Mouse (Mus musculus) natural killer cell, adult 2 months (primary cell): ENCODE results near the gene Trpv4.

Source experiments
- DNase-seq, 2 experiments: peaks; one replicate each; pipeline ENCODE4 v3.0.0; 2022; ENCODE audit warnings: low spot score in 2 of 2

The Trpv4 gene

GRCm38 (mm10) chr5:114620305-114620704 lies 37.9 kb downstream of the Trpv4 start:
- DNase-seq = peak in 1 of 2 experiments; percentile 28

- peak; percentile 32 to 64 for DNase-seq
Observed at GRCm38 (mm10) chr5:114618851-114619250, 39.4 kb downstream of the Trpv4 start.

GRCm38 (mm10) chr5:114617809-114618208 lies 40.4 kb downstream of the Trpv4 start:
- no peak for DNase-seq

GRCm38 (mm10) chr5:114616336-114617061 lies 41.7 kb downstream of the Trpv4 start:
- DNase-seq = no peak

GRCm38 (mm10) chr5:114614863-114615262 lies 43.4 kb downstream of the Trpv4 start:
- no peak for DNase-seq

GRCm38 (mm10) chr5:114611968-114612608 lies 46.1 kb downstream of the Trpv4 start:
- DNase-seq = peak in 1 of 2 experiments; percentile 45

- DNase-seq = no peak
Observed at GRCm38 (mm10) chr5:114611256-114611655, 47.0 kb downstream of the Trpv4 start.

- DNase-seq = peak; percentile 40 to 61
Observed at GRCm38 (mm10) chr5:114608516-114608915, 49.7 kb downstream of the Trpv4 start.

- DNase-seq = no peak
Observed at GRCm38 (mm10) chr5:114607651-114608050, 50.6 kb downstream of the Trpv4 start.

GRCm38 (mm10) chr5:114605981-114606380 lies 52.2 kb downstream of the Trpv4 start:
- peak in 1 of 2 experiments; percentile 43 for DNase-seq

- no peak for DNase-seq
Observed at GRCm38 (mm10) chr5:114604781-114605290, 53.4 kb downstream of the Trpv4 start.

- DNase-seq = no peak
Observed at GRCm38 (mm10) chr5:114603975-114604374, 54.2 kb downstream of the Trpv4 start.

GRCm38 (mm10) chr5:114602012-114602411 lies 56.2 kb downstream of the Trpv4 start:
- DNase-seq = no peak

- no peak for DNase-seq
Observed at GRCm38 (mm10) chr5:114597652-114598051, 60.6 kb downstream of the Trpv4 start.

GRCm38 (mm10) chr5:114597222-114597621 lies 61.0 kb downstream of the Trpv4 start:
- DNase-seq = peak; percentile 21 to 32

GRCm38 (mm10) chr5:114596604-114597003 lies 61.6 kb downstream of the Trpv4 start:
- DNase-seq = peak in 1 of 2 experiments; percentile 68

GRCm38 (mm10) chr5:114594741-114595241 lies 63.4 kb downstream of the Trpv4 start:
- DNase-seq = peak; percentile 31 to 44

- no peak for DNase-seq
Observed at GRCm38 (mm10) chr5:114593949-114594348, 64.3 kb downstream of the Trpv4 start.

GRCm38 (mm10) chr5:114593161-114593821 lies 64.9 kb downstream of the Trpv4 start:
- no peak for DNase-seq

GRCm38 (mm10) chr5:114592463-114593160 lies 65.6 kb downstream of the Trpv4 start:
- DNase-seq = no peak

GRCm38 (mm10) chr5:114591151-114591561 lies 67.1 kb downstream of the Trpv4 start:
- DNase-seq = no peak
